Mouse (Mus musculus) heart, embryonic 13.5 days (tissue): ENCODE results near the gene Ddx20. TPM values are rescaled to one million over a fixed set of nuclear protein-coding genes. Genes with fewer than 3 reads are reported as not detected.

Experiments used
- ATAC-seq: fragments of 200-750 bp; cut with Nextera tagmentation; 2 replicates; pipeline ENCODE4 v1.8.0; 2017; ENCODE audit warnings: moderate TSS enrichment; ENCODE audit not compliant: insufficient number of reproducible peaks, low FRiP score, low TSS enrichment; ENCODE audit errors: extremely low read depth
- H3K27ac ChIP-seq: fragments of 300-500 bp; sonication (generic); replicated peaks from 2 replicates; pipeline ENCODE4 v1.5.1; 2015; ENCODE audit warnings: moderate library complexity, mild to moderate bottlenecking, inconsistent platforms
- H3K27me3 ChIP-seq: fragments of 300-500 bp; sonication (generic); replicated peaks from 2 replicates; pipeline ENCODE4 v1.6.1; 2015; ENCODE audit warnings: mild to moderate bottlenecking, inconsistent platforms
- H3K36me3 ChIP-seq: fragments of 300-500 bp; sonication (generic); 2 replicates; pipeline ENCODE4 v1.6.1; 2015; ENCODE audit warnings: mild to moderate bottlenecking, inconsistent platforms
- H3K4me1 ChIP-seq: fragments of 300-500 bp; sonication (generic); 2 replicates; pipeline ENCODE4 v1.6.1; 2015; ENCODE audit warnings: inconsistent platforms
- H3K4me2 ChIP-seq: fragments of 300-500 bp; sonication (generic); 2 replicates; pipeline ENCODE4 v1.6.1; 2015; ENCODE audit warnings: inconsistent platforms, mild to moderate bottlenecking, moderate library complexity
- H3K4me3 ChIP-seq: fragments of 300-500 bp; sonication (generic); 2 replicates; pipeline ENCODE4 v1.5.1; 2015; ENCODE audit warnings: moderate library complexity, mild to moderate bottlenecking, inconsistent platforms
- H3K9ac ChIP-seq: fragments of 300-500 bp; sonication (generic); 2 replicates; pipeline ENCODE4 v1.6.1; 2015; ENCODE audit warnings: inconsistent platforms, mild to moderate bottlenecking, moderate library complexity
- H3K9me3 ChIP-seq: fragments of 300-500 bp; sonication (generic); 2 replicates; pipeline ENCODE4 v1.6.1; 2016; ENCODE audit warnings: inconsistent platforms
- WGBS: fragments of 180-500 bp; shearing (Covaris S2); methylation state at CpG from one replicate; pipeline ENCODE4 v1.1.7; 2015; ENCODE audit warnings: mixed read lengths; 5-methylcytosine and 5-hydroxymethylcytosine counted together
- polyA plus RNA-seq: library from polyadenylated mRNA; unstranded; fragments of >200 nt; fragmentation: Nextera tagmentation; extraction: Ambion mirVana; gene quantifications from 2 replicates; pipeline ENCODE4 v1.2.1, GENCODE M21; 2015

Gene Ddx20
- 18.1 and 20.2 TPM in 2 replicates for polyA plus RNA-seq

DNA sequence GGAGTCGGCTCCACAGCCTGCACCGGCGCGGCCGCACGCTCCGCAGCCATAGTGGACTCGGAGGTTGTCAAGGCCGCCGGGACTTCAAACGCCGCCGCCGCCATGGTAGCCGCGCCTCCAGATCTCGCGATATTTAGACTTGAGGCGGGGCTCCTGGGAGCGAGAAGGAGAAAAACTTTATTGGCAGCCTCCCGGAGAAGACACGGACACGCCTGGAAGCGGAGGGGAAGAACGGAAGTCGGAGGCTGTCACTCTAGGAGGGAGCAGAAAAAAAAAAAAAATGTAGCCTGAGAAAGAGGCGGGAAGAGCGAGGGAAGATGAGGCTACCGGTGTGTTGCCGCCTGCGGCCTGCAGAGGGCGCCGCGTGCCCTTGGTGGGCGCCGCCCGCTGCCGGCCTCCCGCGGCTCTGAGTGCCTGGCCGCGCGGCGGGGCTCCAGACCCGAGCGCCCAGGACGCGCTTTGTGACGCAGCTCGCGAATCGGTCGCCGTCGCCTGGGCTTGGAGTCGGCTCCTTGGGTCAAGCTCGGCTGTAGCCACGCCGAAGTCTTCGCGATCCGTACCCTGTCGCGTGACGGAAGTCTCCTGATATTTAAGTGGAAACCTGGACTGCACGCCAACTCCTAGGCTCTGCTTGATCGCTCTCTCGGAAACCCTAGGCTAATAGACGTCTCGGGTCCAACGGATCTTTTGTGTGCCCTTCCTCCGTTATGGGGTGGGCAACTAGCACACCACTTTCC lies at the start of gene Ddx20:
Gene Ddx20 (minus strand): TSS at position 251 of the 737 bp plus-strand sequence.
- no peaks in the 10 kb centered on the region for H3K9me3 ChIP-seq
- peak within 1 kb of the TSS; percentile 90 for H3K4me3 ChIP-seq
- WGBS, result under 1% methylated on average over 72 of the region's 72 CpGs
- peak within 1 kb of the TSS; percentile 81 for H3K4me2 ChIP-seq
- H3K4me1 ChIP-seq, result peaks cover 14% of the 10 kb centered on the region
- ATAC-seq, result peak; percentile 87
- H3K27me3 ChIP-seq, result peaks cover 6% of the 10 kb centered on the region; the same call in 1 of the 2 replicates
- peak within 1 kb of the TSS; percentile 92 for H3K9ac ChIP-seq
- H3K36me3 ChIP-seq, result peaks cover 26% of the 10 kb centered on the region
- H3K27ac ChIP-seq, result peak within 1 kb of the TSS; percentile 82

- Histone ChIP-seq H3K4me3 (no peak overlapping the region), H3K9ac (no peak overlapping the region), H3K4me2 (no peak overlapping the region), H3K9me3 (no peaks in the 10 kb centered on the region), H3K36me3 (peaks cover 50% of the 10 kb centered on the region), H3K27ac (no peak overlapping the region), H3K4me1 (no peaks in the 10 kb centered on the region; the same call in 1 of the 2 replicates), H3K27me3 (no peaks in the 10 kb centered on the region)
- WGBS, result 89% methylated on average over 7 of the region's 7 CpGs
- no peak for ATAC-seq
Measured at GRCm38 (mm10) chr3:105737070-105737469, 49.7 kb upstream of the Ddx20 start.

GRCm38 (mm10) chr3:105736148-105736547 lies 48.8 kb upstream of the Ddx20 start:
- Histone ChIP-seq H3K9ac (no peak overlapping the region), H3K4me1 (no peaks in the 10 kb centered on the region), H3K27ac (no peak overlapping the region), H3K4me3 (no peak overlapping the region), H3K36me3 (peaks cover 55% of the 10 kb centered on the region), H3K27me3 (no peaks in the 10 kb centered on the region), H3K9me3 (no peaks in the 10 kb centered on the region), H3K4me2 (no peak overlapping the region)
- ATAC-seq, result no peak
- WGBS, result 89% methylated on average over 1 of the region's 1 CpGs

DNA sequence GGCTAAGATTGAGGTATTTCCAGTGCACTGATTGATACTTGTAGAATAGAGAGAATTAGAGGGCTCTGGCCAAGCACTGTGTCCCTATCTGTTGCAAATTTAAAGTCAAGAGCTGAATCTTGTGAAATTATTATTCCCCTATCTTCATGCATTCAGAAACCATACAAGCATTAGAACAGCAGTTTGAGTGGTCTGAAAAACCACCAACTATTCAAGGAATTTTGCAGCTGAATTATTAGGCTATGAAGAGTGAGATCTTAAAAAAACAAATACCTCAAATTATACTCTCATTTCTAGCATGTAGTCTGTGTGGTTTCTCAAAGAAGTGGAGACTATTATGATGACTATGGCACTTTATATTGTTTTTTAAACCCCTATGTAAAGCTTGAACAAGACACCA lies 47.9 kb upstream of the Ddx20 start:
- H3K4me1 ChIP-seq, result no peaks in the 10 kb centered on the region
- no peak overlapping the region for H3K4me3 ChIP-seq
- no peaks in the 10 kb centered on the region for H3K9me3 ChIP-seq
- H3K9ac ChIP-seq, result no peak overlapping the region
- peaks cover 64% of the 10 kb centered on the region for H3K36me3 ChIP-seq
- ATAC-seq, result no peak
- no peaks in the 10 kb centered on the region for H3K27me3 ChIP-seq
- no peak overlapping the region for H3K27ac ChIP-seq
- H3K4me2 ChIP-seq, result no peak overlapping the region

DNA sequence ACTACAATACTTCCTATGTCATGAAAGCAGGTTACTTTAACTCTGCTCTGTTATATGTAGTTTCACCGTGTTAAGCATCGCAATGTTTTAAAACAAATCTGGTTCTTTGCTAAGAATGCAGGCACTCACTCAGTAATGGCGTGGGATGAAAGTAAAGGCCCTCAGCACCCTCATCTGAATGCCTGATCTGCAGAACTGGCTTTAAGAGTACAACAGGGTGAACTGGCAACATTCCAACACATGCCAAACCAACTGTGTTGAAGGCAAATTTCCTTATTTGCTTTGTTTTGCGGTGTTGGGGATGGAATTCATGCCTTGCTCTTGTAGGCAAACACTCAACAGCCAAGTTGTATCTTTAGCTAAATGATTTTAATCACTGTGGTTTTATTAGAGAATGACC lies 46.2 kb upstream of the Ddx20 start:
- 81% methylated on average over 4 of the region's 4 CpGs for WGBS
- Histone ChIP-seq H3K9ac (no peak overlapping the region), H3K4me3 (no peak overlapping the region), H3K4me1 (no peaks in the 10 kb centered on the region), H3K4me2 (no peak overlapping the region), H3K27me3 (no peaks in the 10 kb centered on the region), H3K36me3 (peaks cover 62% of the 10 kb centered on the region), H3K27ac (no peak overlapping the region), H3K9me3 (no peaks in the 10 kb centered on the region)
- no peak for ATAC-seq

GRCm38 (mm10) chr3:105732360-105732759 lies 45.0 kb upstream of the Ddx20 start:
- H3K4me1 ChIP-seq, result no peaks in the 10 kb centered on the region
- no peak overlapping the region for H3K9ac ChIP-seq
- H3K9me3 ChIP-seq, result no peaks in the 10 kb centered on the region
- no peak overlapping the region for H3K4me2 ChIP-seq
- no peaks in the 10 kb centered on the region for H3K27me3 ChIP-seq
- 90% methylated on average over 4 of the region's 4 CpGs for WGBS
- no peak overlapping the region for H3K27ac ChIP-seq
- no peak for ATAC-seq
- H3K36me3 ChIP-seq, result peaks cover 54% of the 10 kb centered on the region
- H3K4me3 ChIP-seq, result no peak overlapping the region

DNA sequence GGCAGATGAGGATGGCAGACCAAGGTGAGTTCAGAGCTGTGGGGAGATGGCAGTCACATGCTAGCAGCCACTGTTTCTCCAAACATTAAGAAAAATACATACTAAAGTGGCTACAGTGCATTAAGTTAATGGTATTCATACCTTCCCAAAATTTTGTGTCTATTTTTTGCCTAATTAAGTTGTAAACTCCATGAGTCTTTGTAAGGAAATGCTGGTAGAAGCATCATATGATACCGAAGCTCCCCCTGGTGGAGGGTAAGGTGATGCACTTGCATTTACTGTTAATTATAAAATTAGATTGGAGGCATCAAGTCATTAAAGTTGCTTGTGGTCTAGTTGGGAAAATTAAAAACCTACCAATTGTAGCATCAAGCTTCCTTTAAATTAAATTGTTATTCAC lies 38.7 kb upstream of the Ddx20 start:
- no peak overlapping the region for H3K9ac ChIP-seq
- H3K27ac ChIP-seq, result no peak overlapping the region

GRCm38 (mm10) chr3:105722510-105722909 lies 35.1 kb upstream of the Ddx20 start:
- 95% methylated on average over 3 of the region's 3 CpGs for WGBS
- no peaks in the 10 kb centered on the region for H3K27me3 ChIP-seq
- H3K4me2 ChIP-seq, result no peak overlapping the region
- no peak overlapping the region for H3K27ac ChIP-seq
- H3K4me1 ChIP-seq, result peaks cover 16% of the 10 kb centered on the region
- peaks cover 3% of the 10 kb centered on the region; the same call in 1 of the 2 replicates for H3K36me3 ChIP-seq
- H3K9me3 ChIP-seq, result no peaks in the 10 kb centered on the region
- no peak overlapping the region for H3K9ac ChIP-seq
- ATAC-seq, result no peak
- H3K4me3 ChIP-seq, result no peak overlapping the region

More for the DNA sequence above, 38.7 kb upstream of the Ddx20 start:
- Histone ChIP-seq H3K9me3 (no peaks in the 10 kb centered on the region), H3K27me3 (no peaks in the 10 kb centered on the region), H3K4me2 (no peak overlapping the region), H3K4me1 (peaks cover 3% of the 10 kb centered on the region; the same call in 1 of the 2 replicates), H3K36me3 (peaks cover 18% of the 10 kb centered on the region), H3K4me3 (no peak overlapping the region)
- 2% methylated on average over 1 of the region's 1 CpGs for WGBS
- no peak for ATAC-seq

DNA sequence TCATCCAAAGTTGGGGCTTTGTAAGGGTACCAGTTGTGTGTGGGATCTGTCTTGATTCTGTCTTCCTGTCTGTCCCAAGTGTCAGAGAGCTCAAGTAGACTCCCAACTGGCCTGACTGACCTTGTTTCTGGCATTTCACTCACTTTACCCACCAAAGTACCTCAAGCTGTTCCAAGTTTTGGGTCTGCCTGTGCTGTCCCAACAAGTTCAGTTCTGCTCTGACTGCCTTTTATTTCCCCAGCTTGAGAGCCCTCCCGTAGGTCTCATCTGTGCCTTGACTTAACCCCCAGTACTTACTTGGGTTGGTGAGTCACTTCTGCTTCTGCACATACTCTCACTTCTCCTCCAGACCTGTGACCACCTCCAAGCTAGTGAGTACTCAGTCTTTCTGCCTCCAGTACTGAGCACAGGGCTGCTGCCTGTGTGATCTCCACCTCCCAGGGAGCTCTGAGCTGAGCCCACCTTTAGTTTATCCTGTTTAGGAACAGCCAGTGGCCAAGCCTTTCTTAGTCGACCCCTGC lies 34.4 kb upstream of the Ddx20 start:
- Histone ChIP-seq H3K4me1 (peaks cover 16% of the 10 kb centered on the region), H3K4me3 (no peak overlapping the region), H3K36me3 (peaks cover 5% of the 10 kb centered on the region; the same call in 1 of the 2 replicates), H3K9ac (no peak overlapping the region), H3K27ac (no peak overlapping the region), H3K27me3 (no peaks in the 10 kb centered on the region), H3K4me2 (no peak overlapping the region), H3K9me3 (no peaks in the 10 kb centered on the region)
- 51% methylated on average over 2 of the region's 2 CpGs for WGBS
- ATAC-seq, result no peak

DNA sequence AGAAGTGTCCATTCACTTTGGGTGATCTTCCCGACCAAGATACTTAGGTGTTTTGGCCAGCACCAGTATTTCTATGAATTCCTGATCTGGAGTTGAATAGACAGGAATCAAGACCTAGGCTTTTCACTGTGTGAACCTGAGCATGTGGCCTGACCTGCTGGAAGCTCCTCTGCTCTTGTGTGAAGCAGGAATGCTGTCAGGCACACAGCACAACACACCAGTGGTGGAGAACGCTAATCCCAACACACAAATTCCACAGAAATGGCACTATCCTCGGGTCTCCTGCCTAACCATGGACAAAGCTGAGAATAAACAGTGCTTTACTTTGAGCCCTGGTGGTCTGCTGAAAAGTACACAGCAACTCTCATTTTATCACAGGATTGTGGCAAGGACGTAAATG lies 33.1 kb upstream of the Ddx20 start:
- 64% methylated on average over 4 of the region's 4 CpGs for WGBS
- ATAC-seq, result no peak
- no peaks in the 10 kb centered on the region for H3K27me3 ChIP-seq
- H3K4me1 ChIP-seq, result peaks cover 16% of the 10 kb centered on the region
- no peak overlapping the region for H3K4me2 ChIP-seq
- no peak overlapping the region for H3K4me3 ChIP-seq
- no peak overlapping the region for H3K27ac ChIP-seq
- H3K36me3 ChIP-seq, result peaks cover 9% of the 10 kb centered on the region; the same call in 1 of the 2 replicates
- H3K9ac ChIP-seq, result no peak overlapping the region
- H3K9me3 ChIP-seq, result no peaks in the 10 kb centered on the region

DNA sequence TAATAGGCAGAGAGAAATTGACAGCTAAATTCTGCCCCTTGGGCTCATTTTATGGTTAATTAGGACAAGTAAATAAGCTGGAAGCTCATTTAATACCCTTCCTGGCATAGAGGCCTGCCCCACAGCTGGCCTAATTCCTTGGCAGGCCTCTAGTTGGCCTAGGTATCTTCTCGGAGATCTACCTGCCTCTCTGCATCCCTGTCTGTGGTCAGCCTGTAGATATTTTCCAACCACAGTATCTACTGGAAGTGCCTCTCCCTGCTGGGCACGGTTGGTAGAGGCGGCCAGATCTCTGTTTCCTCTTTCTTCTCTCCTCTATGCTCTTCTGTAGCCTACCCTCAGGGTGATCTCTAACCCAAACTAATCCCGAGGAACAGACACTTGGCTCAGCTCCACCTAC lies 32.6 kb upstream of the Ddx20 start:
- no peak overlapping the region for H3K9ac ChIP-seq
- WGBS, result 65% methylated on average over 4 of the region's 4 CpGs
- H3K4me1 ChIP-seq, result peaks cover 16% of the 10 kb centered on the region
- ATAC-seq, result no peak
- no peak overlapping the region for H3K27ac ChIP-seq
- no peaks in the 10 kb centered on the region for H3K27me3 ChIP-seq
- no peak overlapping the region for H3K4me3 ChIP-seq
- no peaks in the 10 kb centered on the region for H3K9me3 ChIP-seq
- H3K36me3 ChIP-seq, result peaks cover 9% of the 10 kb centered on the region; the same call in 1 of the 2 replicates
- H3K4me2 ChIP-seq, result no peak overlapping the region

- Histone ChIP-seq H3K4me3 (no peak overlapping the region), H3K9me3 (no peaks in the 10 kb centered on the region), H3K4me1 (peaks cover 27% of the 10 kb centered on the region), H3K4me2 (no peak overlapping the region), H3K27ac (no peak overlapping the region), H3K36me3 (peaks cover 9% of the 10 kb centered on the region; the same call in 1 of the 2 replicates), H3K9ac (no peak overlapping the region), H3K27me3 (no peaks in the 10 kb centered on the region)
- no peak for ATAC-seq
- 13% methylated on average over 4 of the region's 4 CpGs for WGBS
Measured at GRCm38 (mm10) chr3:105718746-105719145, 31.4 kb upstream of the Ddx20 start.
